Mouse (Mus musculus): Measurements from ENCODE around the gene Dctn3. TPM values are rescaled to one million over a fixed set of nuclear protein-coding genes. Genes with fewer than 3 reads are reported as not detected.
"Not testable (repeated sequence)": the region's sequence is repeated elsewhere in the genome, so short reads cannot be mapped to it uniquely, and the experiment has no call there.

Gene Dctn3
- polyA plus RNA-seq, 1 experiment = 118 TPM

DNA sequence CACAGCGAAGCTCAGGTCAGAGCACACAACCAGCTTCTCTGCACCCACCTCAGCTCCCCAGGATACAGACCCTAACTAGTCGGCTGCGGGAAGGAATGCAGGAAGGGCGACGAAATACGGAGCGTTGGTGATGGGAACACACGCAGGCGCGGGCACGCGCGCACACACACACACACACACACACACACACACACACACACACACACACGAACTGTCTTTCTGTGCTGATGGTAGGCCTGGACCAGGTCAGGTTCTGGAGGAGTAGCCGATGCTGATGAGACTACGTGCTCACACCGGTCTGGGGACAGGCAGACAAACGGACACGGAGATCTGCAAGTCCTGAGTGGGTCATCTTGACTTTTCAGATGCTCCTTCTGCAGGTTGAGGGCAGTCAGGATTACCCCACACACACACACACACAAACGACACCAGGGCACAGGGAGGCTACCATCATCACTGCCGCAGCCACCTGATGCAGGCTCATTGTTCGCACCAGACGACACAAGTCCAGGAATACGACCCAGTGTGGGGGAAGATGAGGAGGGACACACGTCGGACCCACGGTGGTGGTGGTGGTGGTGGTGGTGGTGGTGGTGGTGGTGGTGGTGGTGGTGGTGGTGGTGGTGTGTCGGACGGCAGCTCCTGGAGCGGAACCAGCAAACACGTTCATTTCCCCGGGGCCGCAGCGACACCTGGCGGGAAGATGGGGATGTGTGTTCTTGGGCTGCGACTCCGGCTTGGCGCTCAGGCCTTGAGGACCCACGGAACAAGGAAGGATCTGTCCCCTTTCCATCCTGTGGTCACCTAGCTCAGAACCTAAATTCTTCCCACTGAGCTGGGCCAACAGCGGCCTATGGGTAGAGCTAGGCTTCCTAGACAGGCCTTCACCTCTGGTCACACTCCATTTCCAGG, 25.8 kb downstream of the Dctn3 start, which contains the start of gene Cntfr:
Cntfr (minus strand) TSS at position 160 of the 912 bp plus-strand sequence.
- H3K27ac ChIP-seq (replicated peaks; ENCODE audit: low read depth, low read length) = 0 out of 2 replicates have a peak within 1 kb of the TSS, but pooled peaks have one; percentile 37
- peak within 1 kb of the TSS; percentile 23 for H3K4me3 ChIP-seq (ENCODE audit: insufficient read depth, low read depth, low read length)
- not testable (repeated sequence) for H3K4me1 ChIP-seq (ENCODE audit: control insufficient read depth, insufficient read depth, insufficient read length, low read length)

DNA sequence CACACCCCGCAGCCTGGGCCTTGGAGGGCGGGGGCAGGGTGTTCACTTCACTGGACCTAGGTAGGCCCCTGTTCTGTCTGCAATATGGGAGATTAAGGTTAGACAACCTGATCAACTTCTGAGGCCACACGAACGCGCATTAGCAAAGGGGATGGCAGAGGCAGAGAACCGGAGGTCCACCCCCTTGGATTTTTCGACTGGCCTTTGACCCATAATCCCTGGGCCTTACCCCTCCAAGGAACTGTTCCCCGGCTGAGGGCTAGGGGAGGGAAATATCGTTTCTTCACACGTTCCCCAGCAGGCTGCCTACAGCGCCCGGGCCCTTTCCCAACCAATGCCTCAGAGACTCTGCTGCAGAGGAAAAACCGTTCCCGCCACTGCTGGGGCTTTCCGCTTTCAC, 26.5 kb downstream of the Dctn3 start:
- not testable (repeated sequence) for H3K4me3 ChIP-seq (ENCODE audit: insufficient read depth, low read depth, low read length); H3K4me1 ChIP-seq (ENCODE audit: control insufficient read depth, insufficient read depth, insufficient read length, low read length)
- 0 out of 2 replicates have a peak overlapping the region, but pooled peaks have one; percentile 37 for H3K27ac ChIP-seq (replicated peaks; ENCODE audit: low read depth, low read length)

DNA sequence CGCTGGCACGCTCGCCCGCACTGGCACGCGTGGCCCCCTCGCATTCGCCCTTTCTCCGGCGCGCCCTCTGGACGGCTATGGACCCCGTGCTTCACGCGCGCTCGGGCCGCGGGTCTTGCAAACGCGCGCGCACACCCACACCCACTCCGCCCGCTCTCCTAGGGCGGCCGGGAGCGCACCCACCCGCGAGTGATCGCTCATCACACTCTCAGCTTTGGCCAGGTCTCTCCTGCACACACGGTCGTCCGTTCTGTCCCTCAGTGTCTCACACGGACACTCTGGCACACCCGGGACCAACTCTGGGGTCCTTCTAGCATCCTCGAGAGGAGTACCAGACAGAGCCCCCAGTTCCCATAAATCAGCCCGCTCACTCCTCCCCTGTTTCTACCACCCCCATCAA, 27.2 kb downstream of the Dctn3 start:
- not testable (repeated sequence) for H3K4me1 ChIP-seq (ENCODE audit: control insufficient read depth, insufficient read depth, insufficient read length, low read length); H3K27ac ChIP-seq (replicated peaks; ENCODE audit: low read depth, low read length)
- peak overlapping the region; percentile 14; the same call in 1 of the 2 replicates for H3K4me3 ChIP-seq (ENCODE audit: insufficient read depth, low read depth, low read length)

DNA sequence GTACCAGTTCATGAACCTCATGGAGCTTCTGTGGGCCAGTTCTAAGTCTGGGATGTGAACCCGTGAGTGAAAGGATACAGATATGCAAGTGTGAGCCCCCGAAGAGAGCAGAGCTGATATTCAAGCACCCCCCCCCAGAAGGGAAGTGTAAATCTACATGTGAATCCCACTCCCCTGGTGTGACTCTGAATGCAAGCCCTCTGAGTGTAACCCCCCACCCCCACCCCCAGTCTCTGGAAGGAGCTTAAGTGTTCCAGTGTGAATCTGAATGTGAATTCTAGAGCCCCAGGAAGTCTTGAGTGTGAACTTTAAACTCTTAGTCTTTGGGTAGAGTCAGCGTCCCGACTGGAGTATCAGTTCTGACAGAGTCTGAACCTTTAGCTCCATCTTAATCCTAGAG, 29.5 kb downstream of the Dctn3 start:
- H3K4me3 ChIP-seq (ENCODE audit: insufficient read depth, low read depth, low read length) = peak overlapping the region; percentile 30

DNA sequence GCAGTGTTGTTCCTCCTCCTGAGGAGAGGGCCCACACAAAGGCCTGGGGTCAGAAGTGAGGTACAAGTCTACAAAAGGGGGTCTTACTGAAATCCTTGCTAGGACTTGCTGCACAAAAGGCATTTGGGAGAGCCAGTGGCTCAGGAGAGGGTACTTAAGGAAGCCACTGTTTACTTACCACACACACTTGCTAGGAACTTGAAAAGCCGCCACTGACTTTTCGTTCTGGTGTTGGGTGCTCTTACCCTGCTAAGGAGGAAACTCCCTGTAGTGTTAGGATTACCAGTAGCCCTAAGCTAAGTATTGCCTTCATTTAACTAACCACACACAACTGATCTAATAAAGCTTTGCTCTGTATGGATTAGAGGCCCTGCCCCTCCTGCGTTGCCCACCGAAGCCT, 33.0 kb downstream of the Dctn3 start:
- not testable (repeated sequence) for H3K4me1 ChIP-seq (ENCODE audit: control insufficient read depth, insufficient read depth, insufficient read length, low read length); H3K27ac ChIP-seq (replicated peaks; ENCODE audit: low read depth, low read length); H3K4me3 ChIP-seq (ENCODE audit: insufficient read depth, low read depth, low read length)

More for the DNA sequence above, 29.5 kb downstream of the Dctn3 start:
- not testable (repeated sequence) for H3K4me1 ChIP-seq (ENCODE audit: control insufficient read depth, insufficient read depth, insufficient read length, low read length)
- H3K27ac ChIP-seq (replicated peaks; ENCODE audit: low read depth, low read length) = peak overlapping the region; percentile 63; the same call in 1 of the 2 replicates

DNA sequence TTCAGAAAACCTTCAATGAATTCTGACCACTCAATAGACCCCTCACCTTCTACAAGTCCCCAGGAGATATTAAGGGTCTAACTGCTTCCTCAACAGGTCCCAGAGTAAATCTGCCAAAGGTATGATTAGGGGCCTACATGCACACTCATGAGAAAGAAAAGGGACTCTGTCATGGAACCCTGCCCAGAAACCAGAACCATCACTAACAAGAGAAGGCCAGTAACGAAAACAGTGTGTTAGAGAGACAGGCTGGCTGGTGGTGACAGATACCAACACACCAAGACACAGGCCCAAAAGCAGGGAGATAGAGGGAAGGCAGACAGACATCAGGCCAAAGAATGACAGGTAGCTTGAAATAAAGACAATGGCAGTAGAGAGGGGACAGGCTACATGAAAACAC, 34.4 kb downstream of the Dctn3 start:
- H3K27ac ChIP-seq (replicated peaks; ENCODE audit: low read depth, low read length); H3K4me1 ChIP-seq (ENCODE audit: control insufficient read depth, insufficient read depth, insufficient read length, low read length); H3K4me3 ChIP-seq (ENCODE audit: insufficient read depth, low read depth, low read length): not testable (repeated sequence)

DNA sequence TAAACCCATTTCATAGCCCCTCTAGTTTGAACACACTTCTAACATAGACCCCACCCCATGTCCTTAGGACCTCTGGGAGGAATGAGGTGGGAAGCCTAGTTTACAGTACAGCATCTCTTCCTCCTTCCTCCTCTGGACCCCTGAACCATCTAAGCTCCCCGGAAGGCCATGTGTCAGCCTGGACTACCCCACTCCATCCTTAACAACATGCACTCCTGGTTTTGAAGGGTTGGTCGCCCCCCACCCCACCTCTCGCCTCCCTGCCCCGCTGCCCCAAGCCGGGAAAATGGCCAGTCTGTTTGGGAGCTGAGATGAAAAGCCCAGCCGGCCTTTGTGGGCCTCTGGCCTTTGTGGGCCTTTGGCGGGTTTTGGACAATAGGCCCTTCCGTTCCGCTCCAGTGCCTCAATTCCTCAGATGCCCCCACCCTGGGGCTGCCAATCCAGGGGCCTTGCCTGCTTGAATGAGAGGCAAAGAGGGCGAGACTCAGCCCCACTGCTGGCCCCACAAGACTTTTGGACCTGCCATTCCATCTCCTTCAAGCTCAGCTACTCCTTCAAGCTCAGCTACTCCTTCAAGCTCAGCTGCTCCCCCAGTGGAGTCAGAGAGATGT, 37.0 kb downstream of the Dctn3 start:
- not testable (repeated sequence) for H3K4me1 ChIP-seq (ENCODE audit: control insufficient read depth, insufficient read depth, insufficient read length, low read length); H3K27ac ChIP-seq (replicated peaks; ENCODE audit: low read depth, low read length)

DNA sequence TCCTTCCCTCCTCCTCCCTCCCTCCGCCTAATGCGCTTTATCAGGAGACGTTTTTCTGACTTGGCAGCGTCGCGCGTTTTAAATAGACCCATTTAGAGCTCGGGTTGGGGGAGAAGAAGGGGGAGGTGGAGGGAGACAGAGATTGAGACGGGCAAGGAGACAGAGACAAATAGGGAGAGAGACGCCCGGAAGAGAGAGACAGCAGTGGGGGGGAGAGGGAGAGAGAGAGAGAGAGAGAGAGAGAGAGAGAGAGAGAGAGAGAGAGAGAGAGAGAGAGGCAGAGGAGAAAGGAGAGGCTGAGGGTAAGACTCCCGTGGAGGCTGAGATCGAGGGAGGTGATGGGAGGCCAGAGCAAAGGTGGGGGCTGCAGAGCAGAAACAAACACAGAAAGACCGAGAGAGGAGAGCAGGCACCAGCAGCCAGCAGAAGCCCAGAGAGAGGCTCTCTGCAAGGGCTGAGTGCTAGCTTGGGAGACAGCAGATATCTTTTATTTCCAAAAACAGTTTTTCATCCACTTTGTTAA, 38.0 kb downstream of the Dctn3 start:
- H3K4me3 ChIP-seq (ENCODE audit: insufficient read depth, low read depth, low read length) = not testable (repeated sequence)

More for the DNA sequence above, 37.0 kb downstream of the Dctn3 start:
- H3K4me3 ChIP-seq (ENCODE audit: insufficient read depth, low read depth, low read length) = not testable (repeated sequence)

DNA sequence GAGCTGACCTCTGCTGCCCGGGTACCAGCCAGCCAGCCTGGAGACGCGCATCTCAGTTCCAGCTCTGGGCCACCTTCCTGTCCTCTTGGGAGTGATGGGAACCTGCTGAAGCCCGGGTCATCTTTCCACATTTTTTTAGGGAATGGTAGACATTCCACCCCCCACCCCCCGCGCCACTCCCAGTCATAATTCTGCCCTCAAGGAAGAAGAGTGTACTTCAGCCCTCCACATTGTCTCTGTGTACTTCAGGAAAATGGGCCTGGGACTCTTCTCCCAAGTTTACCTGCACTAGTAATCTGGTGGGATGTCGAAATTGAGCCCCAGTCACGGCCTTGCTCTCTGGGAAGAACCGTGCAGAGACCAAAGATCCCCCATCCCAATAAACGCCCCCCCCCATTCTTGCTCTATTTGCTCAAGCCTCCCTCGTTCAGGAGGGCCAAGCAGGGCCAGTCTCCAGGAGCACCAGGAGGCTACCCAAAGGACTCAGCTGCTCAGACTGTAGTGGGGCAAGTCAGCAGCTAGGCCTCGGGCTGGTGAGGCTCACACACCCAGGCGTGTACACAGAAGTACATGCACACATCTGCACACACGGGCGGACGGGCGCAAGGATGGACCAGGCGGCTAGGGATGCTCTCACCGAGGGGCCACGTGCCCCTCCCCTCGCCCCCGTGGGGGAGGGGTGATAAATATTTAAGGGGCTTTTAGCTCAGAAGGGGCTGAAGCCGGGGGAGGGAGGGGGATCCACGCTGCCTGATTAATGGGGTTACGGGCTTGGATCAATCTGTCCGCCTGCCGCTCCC, 38.6 kb downstream of the Dctn3 start:
- not testable (repeated sequence) for H3K27ac ChIP-seq (replicated peaks; ENCODE audit: low read depth, low read length); H3K4me3 ChIP-seq (ENCODE audit: insufficient read depth, low read depth, low read length); H3K4me1 ChIP-seq (ENCODE audit: control insufficient read depth, insufficient read depth, insufficient read length, low read length)

More for the DNA sequence above, 38.0 kb downstream of the Dctn3 start:
- not testable (repeated sequence) for H3K4me1 ChIP-seq (ENCODE audit: control insufficient read depth, insufficient read depth, insufficient read length, low read length); H3K27ac ChIP-seq (replicated peaks; ENCODE audit: low read depth, low read length)

DNA sequence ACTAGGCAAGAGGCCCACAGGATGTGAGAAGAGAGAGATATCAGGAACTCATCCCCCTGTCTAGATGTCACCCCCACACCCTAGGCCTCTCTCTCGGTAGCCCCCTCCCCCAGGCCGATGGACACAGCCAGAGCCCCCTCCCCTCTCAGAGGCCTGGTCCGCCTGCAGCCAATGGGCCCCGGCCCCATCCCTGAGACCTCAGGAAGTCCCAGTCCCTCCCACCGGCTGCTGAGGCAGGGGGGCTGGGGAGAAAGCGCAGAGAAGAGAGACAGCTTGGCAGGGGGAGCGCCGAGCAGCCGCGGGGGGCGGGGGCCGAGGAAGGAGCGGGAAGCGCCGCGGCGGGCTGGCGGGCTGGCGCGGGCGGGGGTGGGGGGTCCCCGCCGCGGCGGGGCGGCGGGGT, 39.7 kb downstream of the Dctn3 start:
- not testable (repeated sequence) for H3K4me3 ChIP-seq (ENCODE audit: insufficient read depth, low read depth, low read length); H3K27ac ChIP-seq (replicated peaks; ENCODE audit: low read depth, low read length); H3K4me1 ChIP-seq (ENCODE audit: control insufficient read depth, insufficient read depth, insufficient read length, low read length)

DNA sequence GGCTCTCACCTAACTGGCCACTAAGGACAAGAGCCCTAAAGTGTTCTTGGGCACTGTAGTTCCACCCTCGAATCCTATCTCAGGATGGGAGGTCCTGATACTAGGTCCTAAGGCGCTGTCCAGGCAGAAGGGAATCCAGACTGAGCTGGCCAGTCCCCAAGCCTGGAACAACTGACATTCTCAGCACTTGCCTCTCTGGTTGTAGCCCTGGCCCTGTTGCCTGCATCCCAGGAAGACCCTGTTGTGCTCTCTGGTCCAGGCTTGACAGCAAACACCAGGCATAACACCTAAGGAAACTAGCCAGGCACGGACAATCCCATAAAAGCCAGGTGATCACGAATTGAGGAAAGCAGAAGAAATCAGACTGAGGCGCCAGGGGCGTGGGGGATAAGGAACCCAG, 40.2 kb downstream of the Dctn3 start:
- H3K4me3 ChIP-seq (ENCODE audit: insufficient read depth, low read depth, low read length) = no peak overlapping the region
- H3K27ac ChIP-seq (replicated peaks; ENCODE audit: low read depth, low read length) = no peak overlapping the region
- H3K4me1 ChIP-seq (ENCODE audit: control insufficient read depth, insufficient read depth, insufficient read length, low read length) = peaks cover 3% of the 10 kb centered on the region; the same call in 1 of the 2 replicates

DNA sequence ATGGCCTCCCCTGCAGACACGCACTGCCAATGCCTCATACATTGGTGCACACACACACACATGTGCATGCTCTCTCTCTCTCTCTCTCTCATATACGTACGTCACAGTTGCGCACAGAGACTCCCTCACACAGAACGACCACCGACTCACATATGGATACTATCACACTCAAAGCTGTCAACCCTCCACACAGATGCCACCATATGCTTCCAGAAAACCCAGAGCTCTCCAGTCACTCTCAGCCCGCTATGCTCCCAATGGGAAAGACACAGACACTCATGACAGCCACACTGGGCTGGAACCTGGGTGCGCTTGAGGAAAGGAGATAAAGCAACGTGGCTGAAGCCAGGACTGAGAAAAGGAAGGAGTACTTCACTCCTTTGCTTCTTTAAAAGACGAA, 41.0 kb downstream of the Dctn3 start:
- Histone ChIP-seq H3K4me3 (ENCODE audit: insufficient read depth, low read depth, low read length) (no peak overlapping the region), H3K4me1 (ENCODE audit: control insufficient read depth, insufficient read depth, insufficient read length, low read length) (peaks cover 3% of the 10 kb centered on the region; the same call in 1 of the 2 replicates), H3K27ac (replicated peaks; ENCODE audit: low read depth, low read length) (no peak overlapping the region)

DNA sequence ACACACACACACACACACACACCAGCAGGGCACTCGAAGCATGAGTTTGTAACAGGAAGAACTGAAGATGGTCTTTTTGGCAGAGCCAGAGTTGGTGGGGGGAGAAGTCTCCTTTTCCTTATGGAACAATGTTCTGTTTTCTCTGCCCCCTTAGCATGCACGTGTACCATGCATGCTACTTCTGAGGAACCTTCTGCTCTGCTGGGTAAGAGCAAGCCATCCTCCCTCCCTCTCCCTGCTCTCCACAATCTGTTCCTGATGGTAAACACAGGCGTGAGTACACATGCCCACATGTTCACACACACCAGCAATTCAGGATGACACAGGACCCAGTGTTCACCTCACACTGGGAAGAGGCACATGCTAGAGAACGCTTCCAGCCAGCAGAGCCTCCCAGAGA, 41.8 kb downstream of the Dctn3 start:
- Histone ChIP-seq H3K27ac (replicated peaks; ENCODE audit: low read depth, low read length) (no peak overlapping the region), H3K4me3 (ENCODE audit: insufficient read depth, low read depth, low read length) (no peak overlapping the region), H3K4me1 (ENCODE audit: control insufficient read depth, insufficient read depth, insufficient read length, low read length) (peaks cover 3% of the 10 kb centered on the region; the same call in 1 of the 2 replicates)

DNA sequence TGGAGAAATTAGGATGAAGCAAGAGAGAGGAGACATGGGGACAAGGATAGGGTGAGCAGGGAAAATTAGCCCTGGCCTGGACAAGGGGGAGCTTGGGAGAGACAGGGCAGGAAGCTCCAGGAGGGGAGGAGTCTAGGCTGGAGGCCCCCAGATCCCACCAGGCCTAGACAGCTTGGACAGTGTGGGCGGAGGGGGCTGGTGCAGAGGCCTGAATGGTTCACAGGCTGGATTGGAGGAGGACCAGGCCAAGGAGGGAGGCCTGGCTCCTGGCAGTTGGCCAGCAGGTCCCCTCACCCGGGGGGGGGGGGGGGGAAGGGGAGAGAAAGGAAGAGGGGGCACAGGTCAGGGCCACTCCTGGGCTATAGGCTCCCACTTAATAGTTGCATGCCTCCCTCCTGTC, 43.7 kb downstream of the Dctn3 start:
- H3K4me1 ChIP-seq (ENCODE audit: control insufficient read depth, insufficient read depth, insufficient read length, low read length) = peaks cover 3% of the 10 kb centered on the region; the same call in 1 of the 2 replicates
- H3K4me3 ChIP-seq (ENCODE audit: insufficient read depth, low read depth, low read length) = no peak overlapping the region
- H3K27ac ChIP-seq (replicated peaks; ENCODE audit: low read depth, low read length) = peak overlapping the region; percentile 50

DNA sequence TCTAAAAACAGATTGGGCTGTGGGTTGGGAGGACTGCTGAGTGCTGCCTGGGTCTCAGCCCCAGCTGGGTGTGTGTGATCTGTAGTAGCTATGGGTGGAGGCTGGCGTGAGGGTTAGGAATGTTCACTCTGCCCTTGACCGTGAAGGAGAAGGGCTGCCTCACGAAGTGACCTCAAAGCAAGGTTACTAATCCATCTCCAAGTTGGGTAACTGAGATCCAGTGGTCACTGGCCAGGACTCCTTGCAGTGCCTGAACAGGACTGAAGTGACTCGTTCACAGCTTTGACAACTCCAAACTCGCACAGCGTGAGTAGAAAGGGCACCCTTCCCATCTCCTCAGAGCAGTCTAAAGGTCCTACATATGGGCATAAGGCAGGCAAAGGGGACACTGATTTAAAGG, 44.1 kb downstream of the Dctn3 start:
- Histone ChIP-seq H3K4me1 (ENCODE audit: control insufficient read depth, insufficient read depth, insufficient read length, low read length) (peaks cover 3% of the 10 kb centered on the region; the same call in 1 of the 2 replicates), H3K4me3 (ENCODE audit: insufficient read depth, low read depth, low read length) (no peak overlapping the region), H3K27ac (replicated peaks; ENCODE audit: low read depth, low read length) (peak overlapping the region; percentile 50)
